Mouse (Mus musculus) embryo, embryonic 11 days (tissue): ENCODE data around the gene 1810055G02Rik.

Experiments used
- DNase-seq: peaks from one replicate; pipeline ENCODE4 v3.0.0-alpha.2; 2015

The 1810055G02Rik gene

DNA sequence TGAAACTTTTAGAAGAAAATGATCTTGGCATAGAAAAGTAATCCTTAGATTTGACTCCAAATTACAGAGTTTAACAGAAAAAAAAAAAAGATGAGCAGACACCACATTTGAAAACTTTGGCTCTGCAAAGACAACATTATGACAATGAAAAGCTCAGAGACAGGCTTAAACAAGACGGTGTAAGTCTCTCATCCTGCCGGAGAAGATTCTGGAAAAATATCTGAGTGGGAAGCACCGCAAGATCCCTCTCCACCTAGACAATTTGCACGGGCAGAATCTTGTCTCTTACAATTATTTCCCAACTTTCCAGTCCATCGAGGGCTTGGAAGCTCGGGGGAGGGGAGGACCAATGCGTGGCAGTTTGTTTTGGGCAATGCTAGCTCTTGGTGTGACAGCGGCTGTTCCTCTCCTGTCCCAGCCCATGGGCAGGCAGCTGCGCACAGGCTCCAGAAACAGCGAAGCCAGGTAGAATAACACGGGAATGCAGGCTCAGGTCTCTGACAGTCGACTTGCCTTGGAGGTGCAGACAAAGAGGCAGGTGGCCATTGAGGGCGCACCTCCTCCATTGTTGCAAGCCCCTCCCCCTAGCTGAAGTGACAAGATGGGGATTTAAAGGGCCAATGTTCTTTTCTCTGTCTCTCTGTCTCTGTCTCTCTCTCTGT, 35.9 kb downstream of the 1810055G02Rik start:
- peak; percentile 81 for DNase-seq

DNA sequence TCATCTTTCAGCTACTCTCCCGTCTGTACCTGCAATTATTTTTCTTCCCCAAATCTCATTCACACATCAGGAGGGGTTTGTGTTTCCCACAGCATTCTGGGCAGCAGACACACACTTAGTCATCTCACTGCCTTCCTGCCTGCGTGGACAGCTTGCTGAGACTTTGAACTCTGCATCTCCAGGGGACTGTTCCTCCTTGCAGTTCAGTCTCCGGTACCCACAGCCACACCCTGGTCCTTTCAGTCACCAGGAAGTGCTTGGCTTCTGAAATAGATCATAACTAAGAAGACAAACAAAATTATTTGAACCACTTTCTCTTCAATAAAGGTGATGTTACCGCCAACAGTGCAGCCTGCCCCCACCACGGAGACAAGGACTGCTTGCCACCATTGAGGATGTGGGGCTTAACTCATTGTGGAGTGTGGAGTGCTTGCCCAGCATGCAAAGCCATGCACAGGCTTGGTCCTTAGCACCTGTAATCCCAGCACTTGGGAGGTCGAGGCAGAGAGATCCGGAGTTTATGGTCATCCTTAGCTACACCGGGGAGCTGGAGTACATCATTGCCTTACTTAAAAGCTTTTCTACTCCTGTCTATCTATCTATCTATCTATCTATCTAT, 44.6 kb downstream of the 1810055G02Rik start:
- DNase-seq, result no peak

DNA sequence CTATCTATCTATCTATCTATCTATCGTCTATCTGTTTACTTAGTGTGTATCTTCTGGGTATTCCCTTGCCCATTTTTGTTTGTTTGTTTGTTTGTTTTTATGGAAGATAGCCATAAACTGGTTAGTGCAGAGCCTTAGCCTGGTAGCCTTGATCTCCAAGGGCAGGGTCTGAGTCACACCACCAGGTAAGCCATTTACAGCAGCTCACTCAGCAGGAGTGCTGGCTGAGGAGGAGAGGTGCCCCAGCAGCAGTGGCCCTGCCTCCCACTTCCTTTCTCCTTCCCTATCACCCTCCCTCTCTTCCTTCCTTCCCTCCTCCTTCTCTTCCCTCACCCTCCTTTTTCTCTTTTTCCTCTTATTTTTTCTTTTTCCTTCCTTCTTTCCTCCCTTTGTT, 45.1 kb downstream of the 1810055G02Rik start:
- no peak for DNase-seq

DNA sequence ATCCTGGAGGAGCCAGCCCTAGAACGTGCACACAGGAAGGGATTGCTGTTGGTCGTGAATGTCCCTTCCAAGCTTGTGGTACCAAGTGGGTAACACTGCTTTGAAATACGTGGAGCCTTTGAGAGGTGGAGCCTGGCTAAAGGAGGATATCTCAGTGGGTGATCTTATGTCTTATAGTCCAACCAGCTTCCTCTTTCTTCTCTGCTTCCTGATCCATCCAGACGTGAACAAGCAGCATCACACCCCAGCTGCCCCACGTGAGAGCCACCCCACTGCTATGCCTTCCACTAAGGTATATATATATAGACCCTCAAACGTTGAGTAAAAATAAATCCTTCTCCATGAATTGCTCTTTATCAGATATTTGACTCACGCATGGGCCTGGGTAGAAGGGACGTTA, 45.6 kb downstream of the 1810055G02Rik start:
- no peak for DNase-seq

DNA sequence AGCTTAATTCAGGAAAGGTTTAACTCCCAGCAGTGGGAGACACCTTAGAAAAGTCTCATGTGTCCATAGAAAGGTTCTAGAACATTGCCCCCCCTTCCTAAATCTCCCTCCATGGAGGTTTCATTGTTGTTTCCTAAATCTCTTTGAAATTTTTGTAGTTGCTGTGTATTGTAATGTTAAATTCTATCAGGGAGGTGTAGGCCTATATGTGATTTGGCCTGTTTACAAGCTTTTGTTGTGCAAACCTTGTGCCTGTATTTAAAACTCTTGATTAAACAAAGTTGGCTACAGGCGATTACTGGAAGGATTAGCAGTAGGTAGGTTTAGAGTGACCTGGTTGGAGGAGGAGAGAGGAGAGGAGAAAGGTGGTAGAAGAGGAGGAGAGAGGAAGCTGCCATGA, 49.8 kb downstream of the 1810055G02Rik start:
- no peak for DNase-seq

DNA sequence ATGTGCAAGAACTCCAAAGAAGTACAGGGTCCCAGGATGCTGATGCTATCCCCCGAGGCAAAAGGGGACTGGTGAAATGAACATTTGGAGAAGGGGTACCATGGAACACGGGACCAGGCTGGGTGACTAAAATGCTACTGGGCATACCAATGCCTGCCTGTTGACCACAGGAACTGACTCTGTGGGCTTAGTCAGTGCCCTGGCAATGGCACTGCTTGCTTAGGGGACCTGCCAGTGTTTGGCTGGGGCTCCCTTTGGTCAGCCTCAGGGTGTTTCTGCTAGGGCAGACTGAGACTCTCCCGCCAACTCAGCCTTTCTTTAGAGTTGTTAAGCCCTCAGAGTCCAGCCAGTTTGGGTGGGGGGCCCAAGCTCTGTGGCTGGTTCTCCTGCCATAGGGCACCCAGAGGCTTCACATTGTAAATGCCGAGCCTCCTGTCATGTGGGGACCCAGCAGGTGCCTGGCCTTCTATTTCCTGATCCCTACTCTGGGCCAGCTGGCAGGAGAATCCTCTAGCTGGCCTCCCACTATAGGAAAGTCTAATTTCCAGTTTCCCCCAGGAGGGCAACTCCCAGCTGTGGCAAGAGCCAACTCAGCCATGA, 57.2 kb downstream of the 1810055G02Rik start:
- DNase-seq, result no peak

DNA sequence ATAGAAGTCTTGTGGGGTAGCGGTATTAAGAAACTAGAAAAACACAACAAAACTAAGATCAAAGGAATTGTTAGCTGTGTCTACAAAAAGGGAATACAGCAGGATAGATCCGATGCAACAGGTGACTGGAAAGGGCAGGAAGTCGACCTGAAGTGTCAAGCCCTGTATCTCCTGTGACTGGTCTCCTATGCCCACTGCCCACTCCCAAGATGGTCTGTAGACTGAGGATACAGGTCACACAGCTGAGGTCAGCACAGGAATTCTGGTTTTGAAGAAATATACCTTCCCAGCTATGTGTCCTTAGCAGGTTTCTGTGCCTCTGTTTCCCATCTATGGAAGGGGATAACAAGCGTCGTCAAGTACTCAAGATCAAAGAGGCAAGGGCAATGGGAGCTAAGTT, 58.3 kb downstream of the 1810055G02Rik start:
- no peak for DNase-seq

DNA sequence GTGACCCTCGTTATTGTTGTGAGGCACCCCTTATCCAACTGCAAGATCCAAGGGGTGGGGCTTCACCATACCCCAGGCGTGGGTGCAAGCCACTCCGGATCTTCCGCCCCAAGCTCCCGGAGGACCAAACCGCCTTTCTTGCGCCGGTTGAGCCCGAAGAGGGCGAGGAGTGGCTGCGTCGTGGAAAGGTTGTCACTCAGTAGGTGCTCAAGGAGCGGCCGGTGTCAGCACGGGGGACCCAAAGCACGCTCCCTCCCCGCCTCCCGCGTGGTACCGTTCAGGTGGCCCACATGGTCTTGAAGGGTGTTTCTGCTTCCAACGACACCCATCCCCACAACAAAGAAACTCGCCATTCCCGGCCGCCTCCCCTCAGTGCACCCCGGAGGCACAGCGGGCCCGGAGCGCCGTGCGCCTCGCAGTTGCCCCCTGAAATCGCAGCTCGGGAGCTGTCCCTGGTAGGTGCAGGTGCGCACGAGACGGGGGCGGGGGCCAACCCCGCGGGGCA, 59.2 kb downstream of the 1810055G02Rik start, which contains the start of gene Kmt5b:
Gene Kmt5b (plus strand): TSS at position 146 of the 505 bp plus-strand sequence.
- DNase-seq, result peak; percentile 66
